Mouse (Mus musculus) MEL (cell line): Measurements from ENCODE around the gene Abcc1. TPM values are rescaled to one million over a fixed set of nuclear protein-coding genes. Genes with fewer than 3 reads are reported as not detected.

Experiments used
- DNase-seq: peaks from one replicate; pipeline ENCODE4 v3.0.0; 2011; ENCODE audit warnings: low read depth, low spot score
- H3K27ac ChIP-seq: 2 replicates; pipeline ENCODE4 v1.5.1; 2012; ENCODE audit warnings: low read depth, mild to moderate bottlenecking, control low read depth, low read length, moderate library complexity; ENCODE audit not compliant: control insufficient read depth
- H3K27me3 ChIP-seq, 2 experiments: fragments of 150-350 bp in 1 of 2; sonication (generic) in 1 of 2; 2 replicates each; pipeline ENCODE4 v1.6.1; 2012; ENCODE audit warnings: low read length in 2 of 2, mild to moderate bottlenecking in 2 of 2, improper control_type of control experiment in 1 of 2, moderate library complexity in 1 of 2; ENCODE audit not compliant: insufficient read depth in 2 of 2, control insufficient read depth in 1 of 2
- H3K36me3 ChIP-seq, 2 experiments: 2 replicates each; pipeline ENCODE4 v1.6.1; 2012 to 2014; ENCODE audit warnings: low read length in 2 of 2, improper control_type of control experiment in 1 of 2, inconsistent platforms in 1 of 2, mild to moderate bottlenecking in 1 of 2; ENCODE audit not compliant: insufficient read depth in 2 of 2, control insufficient read depth in 1 of 2
- H3K4me1 ChIP-seq, 2 experiments: fragments of 150-350 bp in 1 of 2; sonication (generic) in 1 of 2; 2 replicates each; pipeline ENCODE4 v1.6.1; 2012; ENCODE audit warnings: low read length in 2 of 2, improper control_type of control experiment in 1 of 2, mild to moderate bottlenecking in 1 of 2; ENCODE audit not compliant: insufficient read depth in 2 of 2, control insufficient read depth in 1 of 2
- H3K4me3 ChIP-seq, 2 experiments: fragments of 150-350 bp in 1 of 2; sonication (generic) in 1 of 2; 2 replicates each; pipeline ENCODE4 v1.5.1; 2012; ENCODE audit warnings: low read depth in 2 of 2, low read length in 2 of 2, mild to moderate bottlenecking in 2 of 2, moderate library complexity in 2 of 2, control low read depth in 1 of 2, improper control_type of control experiment in 1 of 2; ENCODE audit not compliant: control insufficient read depth in 1 of 2, insufficient read depth in 1 of 2
- H3K79me2 ChIP-seq: 2 replicates; pipeline ENCODE4 v1.6.1; 2012; ENCODE audit warnings: mild to moderate bottlenecking, low read length, moderate library complexity; ENCODE audit not compliant: control insufficient read depth, poor library complexity, insufficient read depth
- H3K9ac ChIP-seq: 2 replicates; pipeline ENCODE4 v1.6.1; 2012; ENCODE audit warnings: low read depth, mild to moderate bottlenecking, control low read depth, low read length, moderate library complexity; ENCODE audit not compliant: control insufficient read depth, poor library complexity, severe bottlenecking
- H3K9me3 ChIP-seq: fragments of 150-350 bp; sonication (generic); replicated peaks from 2 replicates; pipeline ENCODE4 v1.6.1; 2012; ENCODE audit warnings: mild to moderate bottlenecking, low read length, improper control_type of control experiment, moderate library complexity; ENCODE audit not compliant: insufficient read depth
- CHD2 ChIP-seq: IDR thresholded peaks from 2 replicates; pipeline ENCODE4 v1.6.1; 2011; ENCODE audit warnings: low read length, improper control_type of control experiment
- CTCF ChIP-seq, 3 experiments: IDR thresholded peaks in 2 of 3; conservative IDR thresholded peaks in 1 of 3; 2 replicates each; pipeline ENCODE4 v1.5.1; 2011 to 2012; ENCODE audit warnings: low read length in 3 of 3, low read depth in 2 of 3, mild to moderate bottlenecking in 2 of 3, improper control_type of control experiment in 1 of 3, inconsistent platforms in 1 of 3, mixed read lengths in 1 of 3, moderate library complexity in 1 of 3; ENCODE audit not compliant: control insufficient read depth in 1 of 3, insufficient read depth in 1 of 3, poor library complexity in 1 of 3, severe bottlenecking in 1 of 3
- ELF1 ChIP-seq: IDR thresholded peaks from 2 replicates; pipeline ENCODE4 v1.6.1; 2014; ENCODE audit warnings: low read depth, mild to moderate bottlenecking, inconsistent platforms, low read length, improper control_type of control experiment, moderate library complexity
- ETS1 ChIP-seq: IDR thresholded peaks from 2 replicates; pipeline ENCODE4 v1.6.1; 2012; ENCODE audit warnings: low read depth, mild to moderate bottlenecking, inconsistent platforms, low read length, improper control_type of control experiment, moderate library complexity
- GATA1 ChIP-seq: IDR thresholded peaks from 2 replicates; pipeline ENCODE4 v1.6.1; 2011; ENCODE audit warnings: low read depth, low read length, improper control_type of control experiment
- JUND ChIP-seq: IDR thresholded peaks from 2 replicates; pipeline ENCODE4 v1.6.1; 2011; ENCODE audit warnings: low read depth, mild to moderate bottlenecking, improper control_type of control experiment, low read length
- MAFK ChIP-seq: IDR thresholded peaks from 2 replicates; pipeline ENCODE4 v1.6.1; 2011; ENCODE audit warnings: low read depth, mild to moderate bottlenecking, low read length, improper control_type of control experiment, borderline replicate concordance
- MXI1 ChIP-seq: IDR thresholded peaks from 2 replicates; pipeline ENCODE4 v1.6.1; 2011; ENCODE audit warnings: mild to moderate bottlenecking, low read depth, low read length, improper control_type of control experiment
- MYB ChIP-seq: IDR thresholded peaks from 2 replicates; pipeline ENCODE4 v1.6.1; 2011; ENCODE audit warnings: mild to moderate bottlenecking, low read depth, low read length, improper control_type of control experiment
- NRF1 ChIP-seq: IDR thresholded peaks from 2 replicates; pipeline ENCODE4 v1.6.1; 2014; ENCODE audit warnings: low read depth, mild to moderate bottlenecking, inconsistent platforms, low read length, improper control_type of control experiment, moderate library complexity; ENCODE audit not compliant: poor library complexity, insufficient read depth, severe bottlenecking
- POLR2A ChIP-seq, 2 experiments: IDR thresholded peaks; 2 replicates each; pipeline ENCODE4 v1.6.1; 2011 to 2012; ENCODE audit warnings: low read length in 2 of 2, mild to moderate bottlenecking in 2 of 2, control low read depth in 1 of 2, improper control_type of control experiment in 1 of 2, low read depth in 1 of 2, moderate library complexity in 1 of 2; ENCODE audit not compliant: control insufficient read depth in 1 of 2, insufficient read depth in 1 of 2, poor library complexity in 1 of 2
- POLR2AphosphoS2 ChIP-seq: IDR thresholded peaks from 2 replicates; pipeline ENCODE4 v1.6.1; 2011; ENCODE audit warnings: low read length, improper control_type of control experiment
- POLR2AphosphoS5 ChIP-seq: IDR thresholded peaks from 2 replicates; pipeline ENCODE4 v1.6.1; 2012; ENCODE audit warnings: low read depth, borderline replicate concordance, mild to moderate bottlenecking, inconsistent platforms, low read length, moderate library complexity, mixed read lengths
- RAD21 ChIP-seq: IDR thresholded peaks from 2 replicates; pipeline ENCODE4 v1.6.1; 2011; ENCODE audit warnings: mild to moderate bottlenecking, low read depth, low read length, improper control_type of control experiment
- TAL1 ChIP-seq: IDR thresholded peaks from 2 replicates; pipeline ENCODE4 v1.6.1; 2012; ENCODE audit warnings: mild to moderate bottlenecking, inconsistent platforms, low read length, moderate library complexity, mixed read lengths
- TBP ChIP-seq: IDR thresholded peaks from 2 replicates; pipeline ENCODE4 v1.8.0; 2011; ENCODE audit warnings: low read depth, low read length, improper control_type of control experiment
- TCF12 ChIP-seq: IDR thresholded peaks from 2 replicates; pipeline ENCODE4 v1.6.1; 2014; ENCODE audit warnings: low read depth, mild to moderate bottlenecking, inconsistent platforms, low read length, improper control_type of control experiment, moderate library complexity
- UBTF ChIP-seq: IDR thresholded peaks from 2 replicates; pipeline ENCODE4 v1.6.1; 2012; ENCODE audit warnings: low read depth, mild to moderate bottlenecking, inconsistent platforms, low read length, improper control_type of control experiment, moderate library complexity, borderline replicate concordance; ENCODE audit not compliant: insufficient read depth
- ZC3H11A ChIP-seq: IDR thresholded peaks from 2 replicates; pipeline ENCODE4 v1.6.1; 2012; ENCODE audit warnings: low read depth, mild to moderate bottlenecking, inconsistent platforms, low read length, improper control_type of control experiment
- ZMIZ1 ChIP-seq: IDR thresholded peaks from 2 replicates; pipeline ENCODE4 v1.6.1; 2012; ENCODE audit warnings: low read depth, mild to moderate bottlenecking, inconsistent platforms, low read length, improper control_type of control experiment, moderate library complexity
- ZNF384 ChIP-seq: IDR thresholded peaks from 2 replicates; pipeline ENCODE4 v1.6.1; 2012; ENCODE audit warnings: low read depth, mild to moderate bottlenecking, inconsistent platforms, low read length, improper control_type of control experiment
- polyA plus RNA-seq, 2 experiments: library from polyadenylated mRNA; stranded (reverse) in 1 of 2; unstranded in 1 of 2; fragments of >175 nt in 1 of 2; fragments of >200 nt in 1 of 2; gene quantifications; 2 replicates each; pipeline versions ENCODE4 v1.2.1 to v1.2.4; 2012; ENCODE audit warnings: low replicate concordance in 2 of 2, low read depth in 1 of 2; ENCODE audit not compliant: insufficient read length in 2 of 2, insufficient read depth in 1 of 2, missing spikeins in 1 of 2
- total RNA-seq: library from RNA; depleted of rRNA; stranded (reverse); fragments of 300-350 nt; gene quantifications from 2 replicates; pipeline ENCODE4 v1.2.3, GENCODE M21; 2012

The Abcc1 gene
- total and polyA plus RNA-seq, 3 experiments: 31.5 to 39.8 (median 34.2) TPM

DNA sequence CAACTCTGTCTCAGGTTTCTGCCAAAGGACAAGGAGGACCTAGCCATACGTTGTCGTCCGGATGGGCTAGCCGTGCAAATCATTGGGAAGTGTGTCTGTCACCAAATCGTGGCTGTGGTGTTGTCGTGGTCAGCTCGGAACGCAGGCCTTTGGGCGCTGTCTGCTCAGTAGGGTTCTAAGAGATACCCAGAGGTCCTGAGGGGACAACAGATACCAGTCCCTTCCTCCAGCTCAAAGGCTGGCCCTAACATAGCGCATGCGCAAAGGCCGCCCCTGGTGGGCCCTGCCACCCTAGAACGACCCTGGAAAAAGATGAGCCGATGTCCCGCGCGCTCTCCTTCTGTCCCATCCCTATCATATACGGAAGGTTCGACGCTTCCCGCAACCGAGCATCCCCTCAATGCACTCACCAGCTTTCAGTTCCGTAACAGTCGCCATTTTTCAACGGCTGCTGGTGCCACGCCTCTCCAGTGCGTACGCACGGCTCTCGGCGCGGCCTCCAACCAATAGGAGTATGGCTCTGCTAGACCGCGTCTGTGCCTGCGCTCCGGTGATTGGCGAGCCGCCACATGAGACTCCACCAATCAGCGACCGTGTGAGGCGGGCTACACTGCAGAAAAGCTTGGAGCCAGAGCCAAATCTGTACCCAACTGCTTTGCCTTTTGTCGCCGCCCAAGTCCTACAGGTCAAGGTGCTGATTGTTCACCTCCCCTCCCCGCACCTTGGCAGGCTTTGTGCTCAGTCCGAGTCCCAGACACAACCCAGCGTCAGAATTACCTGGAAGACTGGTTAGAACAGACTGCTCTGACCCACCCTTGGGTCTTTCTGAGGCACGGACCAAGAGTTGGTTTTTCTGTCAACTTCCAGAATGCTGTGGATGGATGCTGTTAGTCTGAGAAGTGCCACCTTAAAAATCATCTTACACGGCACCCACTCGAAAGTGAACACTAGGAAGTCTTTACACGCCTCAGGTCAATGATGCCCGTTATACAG lies 44.2 kb upstream of the Abcc1 start, which contains the start of gene Fopnl (continued):
- TF ChIP-seq RAD21 (no peak), TCF12 (0 out of 2 replicates have a peak, but pooled peaks have one; percentile 5)

DNA sequence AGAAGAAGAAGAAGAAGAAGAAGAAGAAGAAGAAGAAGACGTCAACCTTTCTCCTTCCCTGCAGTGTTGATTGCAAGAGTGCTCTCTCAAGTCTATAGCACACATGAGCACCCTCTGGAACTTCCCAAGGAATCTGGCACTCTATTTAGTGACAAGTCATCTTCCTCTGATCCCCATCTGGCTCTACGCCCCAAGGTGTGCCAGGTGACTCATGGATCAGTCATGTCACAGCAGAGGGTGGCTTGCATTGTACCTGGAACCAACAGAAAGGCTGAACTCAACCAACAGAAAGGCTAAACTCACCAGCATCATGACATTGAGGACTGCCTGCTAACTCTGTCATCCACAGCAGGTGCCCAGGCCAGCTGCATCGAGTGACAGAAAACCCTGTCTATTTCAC lies 41.7 kb upstream of the Abcc1 start:
- no peak for DNase-seq
- no peaks in the 10 kb centered on the region; a peak in 3 of 4 replicates for H3K27me3 ChIP-seq
- TF ChIP-seq MAFK: no peak
- no peak for TF ChIP-seq ZMIZ1
- TF ChIP-seq POLR2AphosphoS2: no peak
- TF ChIP-seq CHD2: no peak
- no peak for TF ChIP-seq TBP
- TF ChIP-seq ZC3H11A: no peak
- TF ChIP-seq JUND: no peak
- no peak for TF ChIP-seq ELF1
- no peak for TF ChIP-seq POLR2AphosphoS5
- no peak for TF ChIP-seq POLR2A (IDR thresholded peaks at IDR 0.05; ENCODE audit: control insufficient read depth in 1 of 2, insufficient read depth in 1 of 2, low read depth in 1 of 2, low read length in 2 of 2, poor library complexity in 1 of 2)
- no peak for TF ChIP-seq NRF1
- no peak for TF ChIP-seq UBTF
- no peak for TF ChIP-seq MYB
- no peak for TF ChIP-seq MXI1
- TF ChIP-seq ZNF384: no peak
- no peak for TF ChIP-seq TCF12
- TF ChIP-seq CTCF (IDR thresholded peaks at IDR 0.05 in 2 of 3, conservative IDR thresholded peaks at IDR 0.05 in 1 of 3; ENCODE audit: control insufficient read depth in 1 of 3, insufficient read depth in 1 of 3, low read depth in 2 of 3, low read length in 3 of 3, poor library complexity in 1 of 3, severe bottlenecking in 1 of 3): no peak
- TF ChIP-seq TAL1: no peak
- TF ChIP-seq GATA1: no peak
- TF ChIP-seq ETS1: no peak
- no peak overlapping the region for H3K9ac ChIP-seq
- no peak overlapping the region for H3K4me3 ChIP-seq
- peaks cover 17% of the 10 kb centered on the region for H3K79me2 ChIP-seq
- H3K9me3 ChIP-seq: no peaks in the 10 kb centered on the region
- H3K4me1 ChIP-seq: peaks cover 2 to 6% of the 10 kb centered on the region in 2 experiments; a peak in 2 of 4 replicates
- no peak overlapping the region for H3K27ac ChIP-seq
- peaks cover 0 to 18% of the 10 kb centered on the region in 2 experiments; a peak in 2 of 4 replicates for H3K36me3 ChIP-seq
